Mouse (Mus musculus) effector memory CD4-positive, alpha-beta T cell, adult 5 months (primary cell): Measurements from ENCODE around the gene Atp6v1e1. TPM values are rescaled to one million over a fixed set of nuclear protein-coding genes. Genes with fewer than 3 reads are reported as not detected.

Experiments
- polyA plus RNA-seq: library from polyadenylated mRNA; unstranded; fragments of 100-300 nt; shearing (Covaris generic); gene quantifications from one replicate; pipeline ENCODE4 v1.2.1, GENCODE M21; 2017

Gene Atp6v1e1
- 131 TPM for polyA plus RNA-seq

GRCm38 (mm10) chr6:120822307-120822928 lies at the start of gene Atp6v1e1:
Gene Atp6v1e1 (minus strand): TSS chr6:120822793.

GRCm38 (mm10) chr6:120835474-120836374 lies 13.1 kb upstream of the Atp6v1e1 start, which contains the start of gene Bcl2l13:
Gene Bcl2l13 (plus strand): TSS chr6:120836212.

GRCm38 (mm10) chr6:120773149-120773628 lies 49.4 kb downstream of the Atp6v1e1 start, which contains the start of gene Slc25a18:
Gene Slc25a18 (plus strand): TSS chr6:120773578.

Other genes with a start within 250 kb of the Atp6v1e1 start
- 0.31 TPM for gene Cecr2, start 156.4 kb downstream of the Atp6v1e1 start, polyA plus RNA-seq
- not detected for gene Slc25a18, start 49.2 kb downstream of the Atp6v1e1 start, polyA plus RNA-seq
- 32.8 TPM for gene Bcl2l13, start 13.4 kb upstream of the Atp6v1e1 start, polyA plus RNA-seq
- 13.4 TPM for gene Bid, start 94.1 kb upstream of the Atp6v1e1 start, polyA plus RNA-seq